Mouse (Mus musculus) myocyte (in vitro differentiated cells): ENCODE data around the gene Gabrb1. TPM values are rescaled to one million over a fixed set of nuclear protein-coding genes. Genes with fewer than 3 reads are reported as not detected.

ENCODE experiments used
- H3K27me3 ChIP-seq: one replicate; pipeline ENCODE4 v1.6.1; 2011; ENCODE audit not compliant: control insufficient read depth, insufficient read depth, insufficient read length
- H3K36me3 ChIP-seq: one replicate; pipeline ENCODE4 v1.6.1; 2011; ENCODE audit not compliant: control insufficient read depth, insufficient read depth
- H3K4me2 ChIP-seq: one replicate; pipeline ENCODE4 v1.6.1; 2011; ENCODE audit warnings: low read depth, control low read depth
- H3K4me3 ChIP-seq: one replicate; pipeline ENCODE4 v1.5.1; 2011; ENCODE audit warnings: mild to moderate bottlenecking, control low read depth, moderate library complexity
- H3K79me2 ChIP-seq: one replicate; pipeline ENCODE4 v1.6.1; 2011; ENCODE audit not compliant: control insufficient read depth, insufficient read depth
- H3ac ChIP-seq: one replicate; pipeline ENCODE4 v1.6.1; 2011; ENCODE audit not compliant: control insufficient read depth, insufficient read length
- CEBPB ChIP-seq: IDR thresholded peaks from 2 replicates; pipeline ENCODE4 v1.6.1; 2011; ENCODE audit warnings: mild to moderate bottlenecking, moderate library complexity; ENCODE audit not compliant: poor library complexity, insufficient read depth, severe bottlenecking
- E2F4 ChIP-seq: IDR thresholded peaks from one replicate; pipeline ENCODE4 v1.6.1; 2011; ENCODE audit warnings: mild to moderate bottlenecking, control low read depth, moderate library complexity; ENCODE audit not compliant: insufficient read depth
- MAX ChIP-seq: IDR thresholded peaks from one replicate; pipeline ENCODE4 v1.6.1; 2011; ENCODE audit warnings: low read depth, mild to moderate bottlenecking, control low read depth
- MYOD1 ChIP-seq, 3 experiments: IDR thresholded peaks; one replicate each; pipeline ENCODE4 v1.6.1; 2011; ENCODE audit warnings: control low read depth in 2 of 3, low read depth in 2 of 3, mild to moderate bottlenecking in 2 of 3, moderate library complexity in 1 of 3; ENCODE audit not compliant: insufficient read length in 2 of 3, control insufficient read depth in 1 of 3
- MYOG ChIP-seq, 3 experiments: IDR thresholded peaks; one replicate each; pipeline ENCODE4 v1.6.1; 2011; ENCODE audit warnings: control low read depth in 2 of 3, low read depth in 2 of 3, mild to moderate bottlenecking in 2 of 3; ENCODE audit not compliant: insufficient read length in 2 of 3, control insufficient read depth in 1 of 3, insufficient read depth in 1 of 3
- POLR2A ChIP-seq: IDR thresholded peaks from one replicate; pipeline ENCODE4 v1.6.1; 2011; ENCODE audit warnings: low read depth, mild to moderate bottlenecking, control low read depth, moderate library complexity; ENCODE audit not compliant: insufficient read length
- POLR2AphosphoS2 ChIP-seq: IDR thresholded peaks from one replicate; pipeline ENCODE4 v1.6.1; 2011; ENCODE audit warnings: low read depth, control low read depth; ENCODE audit not compliant: insufficient read length
- REST ChIP-seq: IDR thresholded peaks from one replicate; pipeline ENCODE4 v1.6.1; 2011; ENCODE audit warnings: mild to moderate bottlenecking, control low read depth, moderate library complexity; ENCODE audit not compliant: insufficient read depth, insufficient read length
- SRF ChIP-seq: IDR thresholded peaks from one replicate; pipeline ENCODE4 v1.6.1; 2011; ENCODE audit warnings: low read depth; ENCODE audit not compliant: control insufficient read depth, insufficient read length
- TCF12 ChIP-seq: IDR thresholded peaks from one replicate; pipeline ENCODE4 v1.6.1; 2011; ENCODE audit warnings: mild to moderate bottlenecking, control low read depth; ENCODE audit not compliant: poor library complexity, insufficient read depth, severe bottlenecking
- TCF3 ChIP-seq: IDR thresholded peaks from one replicate; pipeline ENCODE4 v1.6.1; 2011; ENCODE audit warnings: low read depth, control low read depth; ENCODE audit not compliant: insufficient read length
- USF1 ChIP-seq: IDR thresholded peaks from one replicate; pipeline ENCODE4 v1.6.1; 2011; ENCODE audit warnings: low read depth, mild to moderate bottlenecking, control low read depth, moderate library complexity
- polyA plus RNA-seq: library from polyadenylated mRNA; unstranded; fragments of >200 nt; fragmentation: generic; extraction: Trizol; gene quantifications from one replicate; pipeline ENCODE4 v1.2.1, GENCODE M21; 2012; ENCODE audit warnings: missing spikeins

The Gabrb1 gene
- polyA plus RNA-seq, 1 experiment: 0.01 TPM

DNA sequence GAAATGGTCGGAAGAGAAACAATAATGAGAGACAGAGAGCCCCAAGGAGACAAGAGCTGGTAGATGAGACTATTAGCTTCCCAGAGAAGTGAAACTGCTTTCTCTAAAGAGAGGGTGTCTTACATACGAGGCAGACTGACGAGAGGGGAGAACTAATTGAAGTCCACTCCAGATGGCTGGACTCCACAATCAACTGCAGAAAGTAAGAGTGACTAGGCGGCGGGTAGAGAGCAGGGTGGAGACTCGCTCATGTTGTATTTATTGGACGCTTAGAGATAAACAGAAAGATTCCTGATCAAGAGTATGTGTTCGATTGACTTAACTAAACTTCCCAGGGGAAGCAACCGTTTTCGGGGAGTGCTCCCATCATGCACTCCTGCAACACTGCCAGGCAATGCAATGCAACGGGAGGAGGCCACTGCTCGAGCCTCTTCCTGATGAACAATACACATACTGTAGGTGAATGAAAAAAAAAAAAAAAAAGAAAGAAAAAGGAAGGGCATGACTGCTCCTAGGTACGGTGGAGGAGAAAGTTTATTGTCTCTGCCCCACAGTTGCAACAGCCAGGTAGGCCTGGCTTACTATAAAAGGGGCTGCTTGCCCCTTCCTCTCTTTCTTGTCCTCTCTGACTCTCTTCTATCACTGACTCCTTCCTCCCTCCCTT lies 526.7 kb downstream of the Gabrb1 start:
- H3K4me2 ChIP-seq: no peak overlapping the region
- TF ChIP-seq TCF12 (no peak), TCF3 (no peak), MYOG (IDR thresholded peaks at IDR 0.05; ENCODE audit: control insufficient read depth in 1 of 3, insufficient read depth in 1 of 3, insufficient read length in 2 of 3, low read depth in 2 of 3) (no peak), MYOD1 (IDR thresholded peaks at IDR 0.05; ENCODE audit: control insufficient read depth in 1 of 3, insufficient read length in 2 of 3, low read depth in 2 of 3) (no peak), E2F4 (no peak), POLR2AphosphoS2 (no peak), SRF (no peak), REST (no peak), POLR2A (no peak), USF1 (no peak), MAX (no peak), CEBPB (no peak)
- no peak overlapping the region for H3K4me3 ChIP-seq
- no peak overlapping the region for H3ac ChIP-seq
- H3K27me3 ChIP-seq: no peaks in the 10 kb centered on the region
- no peaks in the 10 kb centered on the region for H3K36me3 ChIP-seq
- no peaks in the 10 kb centered on the region for H3K79me2 ChIP-seq

DNA sequence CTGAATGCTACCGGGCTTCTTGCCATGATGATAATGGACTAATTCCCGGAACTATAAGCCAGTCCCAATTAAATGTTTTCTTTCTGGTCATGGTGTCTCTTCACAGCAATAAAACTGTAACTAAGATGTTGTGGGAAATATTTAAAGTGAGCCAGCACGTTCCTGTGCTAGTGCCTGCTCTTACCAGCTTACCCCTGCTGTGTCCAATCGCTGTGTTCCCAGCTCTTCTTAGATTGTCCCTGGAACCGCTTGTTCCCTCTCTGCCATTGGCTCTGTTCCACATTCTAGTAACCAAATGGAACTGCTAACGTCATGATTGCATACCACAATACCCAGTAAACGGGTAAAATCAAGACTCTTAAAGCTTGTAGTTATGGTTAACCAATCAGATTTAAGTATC lies 533.2 kb downstream of the Gabrb1 start:
- no peaks in the 10 kb centered on the region for H3K27me3 ChIP-seq
- H3K4me2 ChIP-seq: no peak overlapping the region
- TF ChIP-seq POLR2AphosphoS2 (no peak), MYOD1 (IDR thresholded peaks at IDR 0.05; ENCODE audit: control insufficient read depth in 1 of 3, insufficient read length in 2 of 3, low read depth in 2 of 3) (no peak), TCF12 (no peak), E2F4 (no peak), SRF (no peak), USF1 (no peak), POLR2A (no peak), CEBPB (no peak), TCF3 (no peak), MAX (no peak), REST (no peak), MYOG (IDR thresholded peaks at IDR 0.05; ENCODE audit: control insufficient read depth in 1 of 3, insufficient read depth in 1 of 3, insufficient read length in 2 of 3, low read depth in 2 of 3) (no peak)
- no peaks in the 10 kb centered on the region for H3K36me3 ChIP-seq
- no peaks in the 10 kb centered on the region for H3K79me2 ChIP-seq
- no peak overlapping the region for H3ac ChIP-seq
- no peak overlapping the region for H3K4me3 ChIP-seq

DNA sequence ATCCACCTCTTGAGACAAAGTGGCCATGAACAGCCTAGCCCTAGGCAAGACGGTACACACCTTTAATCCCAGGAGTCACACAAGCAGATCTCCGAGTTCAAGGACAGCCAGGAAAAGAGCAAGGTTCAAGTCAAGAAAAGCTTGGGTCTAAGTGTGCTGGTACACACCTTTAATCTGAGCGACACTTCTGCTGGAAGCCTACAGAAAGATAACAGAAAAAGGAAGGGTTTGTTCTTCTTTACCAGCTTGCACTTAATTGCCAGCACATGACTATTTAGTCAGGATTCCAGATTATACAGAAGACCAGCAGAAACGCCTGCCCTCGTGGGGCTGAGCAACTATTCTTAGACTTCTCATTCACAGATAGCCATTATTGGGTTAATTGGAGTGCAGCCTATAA lies 534.0 kb downstream of the Gabrb1 start:
- H3ac ChIP-seq: no peak overlapping the region
- H3K79me2 ChIP-seq: no peaks in the 10 kb centered on the region
- no peaks in the 10 kb centered on the region for H3K36me3 ChIP-seq
- TF ChIP-seq E2F4 (no peak), MAX (no peak), TCF3 (no peak), POLR2A (no peak), MYOG (IDR thresholded peaks at IDR 0.05; ENCODE audit: control insufficient read depth in 1 of 3, insufficient read depth in 1 of 3, insufficient read length in 2 of 3, low read depth in 2 of 3) (no peak), POLR2AphosphoS2 (no peak), REST (no peak), TCF12 (no peak), CEBPB (no peak), SRF (no peak), USF1 (no peak)
- H3K4me2 ChIP-seq: no peak overlapping the region
- H3K4me3 ChIP-seq: no peak overlapping the region
- H3K27me3 ChIP-seq: no peaks in the 10 kb centered on the region

DNA sequence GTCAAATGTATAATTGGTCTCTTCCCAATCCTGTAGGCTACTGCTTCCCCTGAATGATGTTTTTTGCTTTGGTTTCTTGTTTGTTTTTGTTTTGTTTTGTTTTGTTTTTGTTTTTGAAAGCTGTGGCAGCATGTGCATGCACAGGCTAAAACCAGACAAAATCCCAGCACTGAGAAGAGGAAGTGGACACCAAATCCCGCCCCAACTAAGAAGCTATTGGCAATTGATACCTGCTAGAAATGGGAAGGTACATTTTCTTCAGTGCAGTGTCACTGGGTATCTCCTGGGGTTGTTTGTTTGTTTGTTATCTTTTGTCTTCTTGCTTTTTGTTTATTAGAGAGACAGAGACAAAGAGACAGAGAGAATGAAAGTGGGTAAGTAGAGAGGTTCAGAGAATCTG lies 537.5 kb downstream of the Gabrb1 start:
- Histone ChIP-seq H3K27me3 (no peaks in the 10 kb centered on the region), H3ac (no peak overlapping the region), H3K4me2 (no peak overlapping the region), H3K36me3 (no peaks in the 10 kb centered on the region), H3K4me3 (no peak overlapping the region), H3K79me2 (no peaks in the 10 kb centered on the region)
- TF ChIP-seq E2F4 (no peak), TCF12 (no peak), TCF3 (no peak), POLR2A (no peak), REST (no peak), POLR2AphosphoS2 (no peak), SRF (no peak), MAX (no peak), MYOG (IDR thresholded peaks at IDR 0.05; ENCODE audit: control insufficient read depth in 1 of 3, insufficient read depth in 1 of 3, insufficient read length in 2 of 3, low read depth in 2 of 3) (no peak), MYOD1 (IDR thresholded peaks at IDR 0.05; ENCODE audit: control insufficient read depth in 1 of 3, insufficient read length in 2 of 3, low read depth in 2 of 3) (no peak)

Other genes with a start within 250 kb of the Gabrb1 start
- gene Cox7b2, start 109.9 kb upstream of the Gabrb1 start, polyA plus RNA-seq: 1.5 TPM
- not detected for gene Gabra4, start 195 bp downstream of the Gabrb1 start, polyA plus RNA-seq